Mouse (Mus musculus) fat pad, adult 2 months (tissue): ENCODE measurements at regions not wholly inside any gene's neighbourhood (a gene's known extent, or its start where the extent isn't known, plus 50 kb on each side); places are given as distances from the start of the nearest gene placed in this dataset.
A peak's percentile ranks its signal among the peaks of the same experiment; 100 is the strongest.

Experiments
- DNase-seq: peaks from one replicate; pipeline ENCODE4 v3.0.0-alpha.2; 2011; ENCODE audit warnings: low read depth, low spot score; ENCODE audit errors: extremely low read depth

DNA sequence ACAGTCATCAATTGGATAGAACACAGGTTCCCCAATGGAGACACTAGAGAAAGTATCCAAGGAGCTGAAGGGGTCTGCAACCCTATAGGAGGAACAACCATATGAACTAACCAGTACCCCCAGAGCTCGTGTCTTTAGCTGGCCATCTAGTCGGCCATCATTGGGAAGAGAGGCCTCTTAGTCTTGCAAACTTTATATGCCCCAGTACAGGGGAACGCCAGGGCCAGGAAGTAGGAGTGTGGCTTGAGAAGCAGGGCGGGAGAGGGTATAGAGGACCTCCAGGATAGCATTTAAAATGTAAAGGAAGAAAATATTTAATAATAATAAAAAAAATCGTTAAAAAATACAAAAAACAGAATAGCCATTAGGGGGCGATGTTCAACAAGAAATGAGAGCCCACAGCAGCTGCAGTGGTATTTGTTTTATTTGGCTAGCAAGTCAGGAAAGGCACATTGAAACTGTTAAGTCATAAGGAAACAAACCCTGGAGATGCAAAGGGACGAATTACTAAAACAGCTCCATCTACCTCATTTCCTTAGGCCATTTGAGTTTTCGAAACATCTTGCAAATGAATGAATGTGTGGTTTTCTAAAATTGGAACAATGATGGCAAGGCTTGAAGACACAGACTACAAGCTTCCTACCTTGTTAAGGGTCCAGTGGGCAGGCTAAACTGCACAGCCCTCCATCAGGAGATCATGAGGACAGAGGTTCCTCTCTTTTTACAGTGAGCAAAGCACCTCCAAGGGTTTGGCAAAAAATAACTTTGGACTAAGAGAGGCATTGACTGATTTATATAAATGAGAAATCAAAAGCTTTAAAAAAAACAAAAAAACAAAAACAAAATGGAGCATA, 350.7 kb upstream of the Rasa1 start:
- DNase-seq, result peak; percentile 13

DNA sequence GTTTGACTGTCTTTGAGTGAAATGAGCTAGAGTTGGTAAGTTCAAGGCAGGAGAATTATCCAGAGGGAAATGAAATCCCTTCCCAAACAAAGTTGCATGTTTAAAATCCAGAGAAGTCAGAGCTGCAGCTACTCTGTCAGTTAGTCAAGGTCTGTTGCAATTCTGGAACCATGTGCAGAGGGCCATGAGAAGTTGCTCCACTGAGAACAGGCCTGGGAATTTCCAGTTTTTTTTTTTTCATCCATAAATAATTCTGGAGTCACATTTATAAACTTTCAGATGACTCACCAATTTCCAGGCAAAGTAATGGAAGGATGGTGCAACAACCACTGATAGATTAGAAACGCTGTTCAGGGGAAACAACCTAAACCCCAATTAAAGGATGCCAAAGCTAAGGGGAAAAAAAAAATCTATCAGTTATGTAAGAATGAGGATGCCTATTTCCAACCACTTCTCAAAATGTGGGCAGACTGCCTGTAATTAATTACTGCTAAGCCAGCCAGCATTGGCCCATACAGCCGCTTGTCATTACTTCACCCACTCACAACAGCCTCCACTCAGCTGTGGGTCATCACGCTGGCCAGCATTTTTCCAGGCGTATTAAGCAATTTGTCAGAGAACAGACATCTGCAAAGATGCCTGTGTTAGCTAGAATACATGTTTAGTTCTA, 340.7 kb upstream of the Rasa1 start:
- DNase-seq, result peak; percentile 36
